Mouse (Mus musculus) cerebellum, adult 9-10 months (tissue): ENCODE data around the gene Kcnk13.

Experiments used
- DNase-seq: peaks from one replicate; pipeline ENCODE4 v3.0.0; 2022

Kcnk13 gene

GRCm38 (mm10) chr12:99964301-99965202 lies at the start of gene Kcnk13:
Kcnk13 (plus strand) TSS chr12:99964499.
- peak; percentile 59 for DNase-seq

- no peak for DNase-seq
These were observed 46.4 kb upstream of the Kcnk13 start for GRCm38 (mm10) chr12:99917800-99918427.

- no peak for DNase-seq
These were observed 44.7 kb upstream of the Kcnk13 start for GRCm38 (mm10) chr12:99919636-99920035.

- no peak for DNase-seq
These were observed 43.3 kb upstream of the Kcnk13 start for GRCm38 (mm10) chr12:99921045-99921444.

- DNase-seq: no peak
These were observed 41.1 kb upstream of the Kcnk13 start for GRCm38 (mm10) chr12:99923131-99923606.

GRCm38 (mm10) chr12:99923703-99924102 lies 40.6 kb upstream of the Kcnk13 start:
- DNase-seq: no peak

- DNase-seq: no peak
These were observed 36.0 kb upstream of the Kcnk13 start for GRCm38 (mm10) chr12:99928311-99928710.

GRCm38 (mm10) chr12:99929160-99929559 lies 35.1 kb upstream of the Kcnk13 start:
- DNase-seq: no peak

- DNase-seq: no peak
These were observed 32.1 kb upstream of the Kcnk13 start for GRCm38 (mm10) chr12:99932245-99932644.

GRCm38 (mm10) chr12:99933630-99934029 lies 30.7 kb upstream of the Kcnk13 start:
- DNase-seq: no peak

GRCm38 (mm10) chr12:99935403-99935802 lies 28.9 kb upstream of the Kcnk13 start:
- DNase-seq: no peak

- DNase-seq: no peak
These were observed 25.8 kb upstream of the Kcnk13 start for GRCm38 (mm10) chr12:99938476-99938875.

GRCm38 (mm10) chr12:99939179-99939578 lies 25.1 kb upstream of the Kcnk13 start:
- DNase-seq: no peak

GRCm38 (mm10) chr12:99940704-99941103 lies 23.6 kb upstream of the Kcnk13 start:
- no peak for DNase-seq

- DNase-seq: no peak
These were observed 21.9 kb upstream of the Kcnk13 start for GRCm38 (mm10) chr12:99942441-99942840.

- DNase-seq: peak; percentile 58
These were observed 11.4 kb upstream of the Kcnk13 start for GRCm38 (mm10) chr12:99952928-99953327.

- no peak for DNase-seq
These were observed 7.9 kb upstream of the Kcnk13 start for GRCm38 (mm10) chr12:99956411-99956810.

GRCm38 (mm10) chr12:99958068-99959060 lies 5.9 kb upstream of the Kcnk13 start:
- no peak for DNase-seq

- DNase-seq: no peak
These were observed 5.0 kb upstream of the Kcnk13 start for GRCm38 (mm10) chr12:99959291-99959690.

- no peak for DNase-seq
These were observed 4.4 kb upstream of the Kcnk13 start for GRCm38 (mm10) chr12:99959930-99960329.

- no peak for DNase-seq
These were observed 3.6 kb upstream of the Kcnk13 start for GRCm38 (mm10) chr12:99960675-99961074.

- DNase-seq: no peak
These were observed 1.2 kb downstream of the Kcnk13 start for GRCm38 (mm10) chr12:99965203-99966115.
